Mouse (Mus musculus): ENCODE results near the gene Cbx2.

The Cbx2 gene

GRCm38 (mm10) chr11:119022895-119023615 is at the start of gene Cbx2:
Gene Cbx2 (plus strand): TSS chr11:119022962.
- in situ Hi-C loops (cut with MboI, MseI) = no loop called here

- in situ Hi-C loops (cut with MboI, MseI) = no loop called here
Observed at GRCm38 (mm10) chr11:118974340-118974739, 48.4 kb upstream of the Cbx2 start.

- in situ Hi-C loops (cut with MboI, MseI) = no loop called here
Observed at GRCm38 (mm10) chr11:118975427-118975826, 47.3 kb upstream of the Cbx2 start.

DNA sequence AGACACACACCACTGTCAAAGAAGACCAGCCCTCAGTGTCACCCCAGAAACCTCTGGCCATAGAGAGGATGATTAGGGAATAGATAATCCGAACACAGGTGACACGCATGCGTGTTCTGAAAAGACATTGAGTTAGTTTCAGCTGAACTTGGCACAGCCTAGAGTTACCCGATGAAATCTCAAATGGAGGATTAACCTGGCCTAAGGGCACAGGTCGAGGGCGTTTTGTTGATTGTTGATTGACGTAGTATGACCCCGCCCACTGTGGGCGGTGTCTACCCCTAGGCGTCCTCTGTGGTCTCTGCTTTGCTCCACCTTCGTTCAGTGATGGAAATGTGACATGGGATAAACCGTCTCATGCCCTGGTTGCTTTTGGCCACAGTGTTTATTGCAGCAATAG is 46.8 kb upstream of the Cbx2 start:
- in situ Hi-C loops (cut with MboI, MseI) = no loop called here

DNA sequence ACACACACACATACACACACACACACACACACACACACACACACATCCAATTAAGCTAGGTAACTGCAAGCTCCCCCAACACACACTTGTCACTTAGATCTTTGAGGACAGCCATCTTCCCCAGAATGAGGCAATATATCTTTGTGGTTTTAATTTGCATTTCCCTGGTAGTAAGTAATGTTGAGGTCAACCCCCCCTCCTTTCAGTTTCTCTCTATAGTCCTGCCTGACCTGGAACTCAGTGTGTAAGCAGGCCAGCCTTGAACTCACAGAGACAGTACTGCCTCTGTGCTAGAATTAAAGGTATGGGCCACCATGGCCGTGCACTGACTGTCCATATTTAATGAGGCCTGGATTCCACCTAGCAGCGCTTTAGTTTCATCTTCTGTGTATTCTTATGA is 42.4 kb upstream of the Cbx2 start:
- in situ Hi-C loops (cut with MboI, MseI) = loop anchor here in 1 of 2 experiments (10.0 kb wide), 1 partner anchor 656 kb away; no protein-coding TSS in a partner anchor

DNA sequence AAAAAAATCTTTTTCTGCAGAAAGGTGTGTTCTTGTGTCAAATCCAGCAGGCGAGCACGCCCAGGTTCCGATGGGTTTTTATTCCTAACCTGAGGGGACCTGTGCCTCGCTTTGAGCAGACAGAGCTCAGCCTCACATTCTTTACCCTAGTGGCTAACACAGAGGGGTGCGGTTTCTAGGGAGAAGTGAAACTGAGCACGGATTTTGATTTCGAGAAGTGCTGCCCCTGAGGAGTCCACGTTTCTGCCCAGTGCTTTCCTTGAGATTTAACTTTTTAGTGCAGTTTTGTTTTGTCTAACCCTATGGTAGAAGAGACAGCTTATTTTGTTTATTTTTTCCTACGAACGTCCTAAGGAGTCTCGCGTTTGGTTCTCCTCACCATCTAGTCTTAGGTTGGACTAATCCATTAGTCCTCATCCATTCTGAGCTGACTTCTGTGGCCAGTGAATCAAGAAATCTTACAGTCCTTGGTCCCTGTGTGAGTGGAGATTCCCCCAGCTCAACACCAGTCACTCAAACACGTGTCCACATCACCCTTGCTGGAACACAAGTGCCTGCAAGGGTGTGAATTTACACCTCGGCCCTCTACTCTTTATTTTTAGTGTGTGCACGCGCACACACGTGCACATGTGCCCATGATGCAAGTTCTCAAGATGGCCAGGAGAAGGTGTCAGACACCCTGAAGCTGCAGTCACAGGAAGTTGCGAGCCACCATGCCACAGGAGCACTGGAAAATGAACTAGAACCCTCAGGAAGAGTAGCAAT is 41.6 kb upstream of the Cbx2 start:
- in situ Hi-C loops (cut with MboI, MseI) = loop anchor here in 1 of 2 experiments (10.0 kb wide), 1 partner anchor 656 kb away; no protein-coding TSS in a partner anchor

DNA sequence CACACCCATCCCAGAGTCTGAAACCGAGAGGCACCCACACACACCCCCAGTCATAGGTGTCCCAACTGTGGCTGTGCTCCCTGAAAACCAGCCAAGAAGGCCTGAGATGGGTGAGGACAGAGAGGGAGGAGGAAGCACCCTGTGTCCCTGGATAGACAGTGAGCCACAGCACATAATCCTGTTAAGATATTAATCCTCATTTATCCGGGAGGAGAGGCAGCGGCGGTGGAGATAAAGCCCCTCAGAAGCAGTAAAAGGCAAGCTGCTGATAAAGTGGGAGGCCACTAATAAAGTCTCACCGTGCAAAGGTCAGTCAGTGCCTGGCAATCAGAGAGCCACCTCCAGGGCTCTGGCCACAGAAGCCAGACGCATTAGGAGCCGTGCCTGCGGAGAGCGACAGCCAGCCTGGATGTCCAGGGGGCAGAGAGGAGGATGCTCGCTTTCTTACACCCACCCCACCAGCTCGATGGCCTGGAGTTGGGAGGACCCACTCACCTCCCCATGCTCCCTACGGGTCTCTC is 40.1 kb upstream of the Cbx2 start:
- in situ Hi-C loops (cut with MboI, MseI) = loop anchor here in 1 of 2 experiments (10.0 kb wide), 1 partner anchor 658 kb away; no protein-coding TSS in a partner anchor

GRCm38 (mm10) chr11:118985571-118985970 is 37.2 kb upstream of the Cbx2 start:
- in situ Hi-C loops (cut with MboI, MseI) = loop anchor here in 1 of 2 experiments (10.0 kb wide), 1 partner anchor 661 kb away; no protein-coding TSS in a partner anchor

GRCm38 (mm10) chr11:118987999-118988398 is 34.8 kb upstream of the Cbx2 start, which contains the start of gene Enpp7:
Gene Enpp7 (plus strand): TSS chr11:118988188.
- in situ Hi-C loops (cut with MboI, MseI) = loop anchor here in 1 of 2 experiments (10.0 kb wide), 1 partner anchor 663 kb away; no protein-coding TSS in a partner anchor

- in situ Hi-C loops (cut with MboI, MseI) = no loop called here
Observed at GRCm38 (mm10) chr11:118992781-118993180, 30.0 kb upstream of the Cbx2 start.

- in situ Hi-C loops (cut with MboI, MseI) = no loop called here
Observed at GRCm38 (mm10) chr11:118995448-118995847, 27.3 kb upstream of the Cbx2 start.

- in situ Hi-C loops (cut with MboI, MseI) = no loop called here
Observed at GRCm38 (mm10) chr11:118997182-118997581, 25.6 kb upstream of the Cbx2 start.

DNA sequence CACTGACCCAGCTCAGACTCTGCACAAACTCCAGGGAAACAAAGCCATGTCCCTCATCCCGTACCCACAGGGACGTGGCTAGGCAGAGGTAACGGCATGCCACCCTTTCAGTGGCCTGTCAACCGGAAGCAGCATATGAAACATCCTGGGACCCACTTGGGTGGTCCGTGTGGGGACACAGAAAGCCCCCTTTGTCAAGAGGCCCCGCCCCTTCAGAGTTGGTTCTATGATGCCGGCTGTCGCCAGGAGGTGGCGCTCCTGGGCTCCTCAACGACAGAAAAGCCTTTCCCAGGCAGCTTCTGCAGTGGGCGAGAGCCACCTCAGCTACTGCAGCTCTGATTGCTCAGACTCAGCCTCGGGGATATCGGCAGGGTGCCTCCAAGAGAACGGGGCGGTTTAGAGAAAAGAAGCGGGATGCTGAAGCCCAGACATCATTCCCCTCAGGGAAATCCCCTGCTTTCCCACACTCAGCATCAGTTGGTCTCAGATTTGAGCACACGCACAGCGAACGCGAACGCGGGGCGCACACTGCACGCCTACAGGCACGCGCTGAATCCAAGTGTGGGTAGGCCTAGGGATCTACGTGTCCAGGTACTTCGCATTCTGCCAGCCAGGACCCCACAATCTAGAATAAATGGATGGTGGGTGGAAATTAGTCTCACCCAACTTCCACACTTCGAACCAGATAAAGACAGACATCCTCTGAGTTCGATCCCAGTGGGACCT is 24.1 kb upstream of the Cbx2 start:
- in situ Hi-C loops (cut with MboI, MseI) = no loop called here

DNA sequence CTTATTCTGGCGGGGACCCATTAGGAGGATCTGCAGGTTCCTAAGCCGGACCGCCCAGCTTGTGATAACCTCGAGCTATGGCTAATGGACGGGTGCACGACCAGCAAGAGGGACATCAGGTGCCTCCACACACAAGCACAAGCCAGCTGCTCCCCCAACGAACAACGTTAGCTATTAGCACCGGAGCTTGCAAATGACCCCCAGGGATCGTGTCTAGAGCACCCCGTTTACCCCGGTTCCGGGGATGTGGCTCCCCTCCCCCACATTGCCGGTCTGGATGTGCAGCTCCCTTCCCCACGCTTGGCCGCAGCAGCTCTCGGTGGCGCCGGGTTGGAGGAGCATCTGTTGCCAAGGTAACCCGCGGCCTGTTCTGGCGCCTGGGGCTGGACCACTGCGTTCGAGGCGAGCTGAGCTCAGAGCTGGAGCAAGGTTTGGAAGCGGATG is 23.4 kb upstream of the Cbx2 start:
- in situ Hi-C loops (cut with MboI, MseI) = no loop called here

- in situ Hi-C loops (cut with MboI, MseI) = no loop called here
Observed at GRCm38 (mm10) chr11:119000877-119001276, 21.9 kb upstream of the Cbx2 start.

- in situ Hi-C loops (cut with MboI, MseI) = no loop called here
Observed at GRCm38 (mm10) chr11:119001493-119002128, 21.2 kb upstream of the Cbx2 start.

DNA sequence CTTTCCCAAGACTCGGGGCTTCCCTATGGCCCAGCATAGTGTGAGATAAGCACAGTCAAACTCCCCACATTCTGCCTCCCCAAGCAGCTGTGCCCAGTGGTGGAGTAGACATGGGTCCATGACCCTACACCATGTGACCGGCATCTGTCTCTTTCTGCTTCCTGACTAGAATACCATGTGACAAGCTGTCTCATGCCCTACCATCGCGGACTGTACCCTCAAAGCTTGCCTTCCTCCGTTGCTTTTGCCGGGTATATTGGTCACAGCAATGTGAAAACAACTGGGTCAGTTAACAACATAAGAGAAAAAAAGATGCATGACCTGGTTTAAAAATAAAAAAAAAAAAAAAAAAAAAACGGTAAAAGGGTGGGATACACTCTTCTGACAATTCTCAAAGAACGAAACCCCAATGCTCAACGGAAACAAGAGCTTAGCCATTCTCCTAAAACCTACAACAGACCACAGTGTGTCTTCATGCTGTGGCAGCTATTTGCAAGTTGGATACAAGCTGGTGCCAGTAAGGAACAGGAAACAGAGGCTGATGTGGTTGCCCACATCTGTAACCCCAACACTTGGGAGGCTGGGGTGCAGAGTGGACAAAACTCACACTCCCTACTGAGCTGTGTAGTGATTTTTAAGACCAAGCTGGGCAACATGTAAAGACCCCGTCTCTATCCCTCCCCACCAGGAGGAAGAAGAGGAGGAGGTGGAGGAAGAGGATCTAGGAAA is 17.1 kb upstream of the Cbx2 start:
- in situ Hi-C loops (cut with MboI, MseI) = no loop called here

GRCm38 (mm10) chr11:119006462-119006861 is 16.3 kb upstream of the Cbx2 start:
- in situ Hi-C loops (cut with MboI, MseI) = no loop called here

GRCm38 (mm10) chr11:119007461-119008456 is 15.0 kb upstream of the Cbx2 start:
- in situ Hi-C loops (cut with MboI, MseI) = no loop called here

Data from T-helper 17 cell (primary cell).